In genomic region chr2:44134796-44135195, GRCm38 (mm10) we compare ENCODE assay signal across 11 mouse cellular contexts.
"Had no signal": no experiment of that assay in that cellular context is flagged by ENCODE, and none has a peak within 500 bp of the region (broad histone marks: within the 10 kb centered on the region; RNA-seq: fewer than 3 reads in every experiment).

No protein-coding gene starts in this region.

- DNase-seq: kidney, adult 11 months; kidney, adult 9 months; kidney, postnatal 36 days; lung, embryonic 14.5 days; lung, postnatal 10 days; lung, postnatal 4 days; midbrain, embryonic 14.5 days; right cerebral cortex, postnatal 4 days; spleen, adult 18-20 months; thymus, adult 2 months; thymus, postnatal 25 days had no signal
